Mouse (Mus musculus): ENCODE measurements around the gene Dlg5. TPM values are rescaled to one million over a fixed set of nuclear protein-coding genes. Genes with fewer than 3 reads are reported as not detected.

Gene Dlg5
- 35.7 and 37.5 TPM in 2 replicates for polyA plus RNA-seq (2014; fragmentation: Nextera tagmentation; extraction: Ambion mirVana)

DNA sequence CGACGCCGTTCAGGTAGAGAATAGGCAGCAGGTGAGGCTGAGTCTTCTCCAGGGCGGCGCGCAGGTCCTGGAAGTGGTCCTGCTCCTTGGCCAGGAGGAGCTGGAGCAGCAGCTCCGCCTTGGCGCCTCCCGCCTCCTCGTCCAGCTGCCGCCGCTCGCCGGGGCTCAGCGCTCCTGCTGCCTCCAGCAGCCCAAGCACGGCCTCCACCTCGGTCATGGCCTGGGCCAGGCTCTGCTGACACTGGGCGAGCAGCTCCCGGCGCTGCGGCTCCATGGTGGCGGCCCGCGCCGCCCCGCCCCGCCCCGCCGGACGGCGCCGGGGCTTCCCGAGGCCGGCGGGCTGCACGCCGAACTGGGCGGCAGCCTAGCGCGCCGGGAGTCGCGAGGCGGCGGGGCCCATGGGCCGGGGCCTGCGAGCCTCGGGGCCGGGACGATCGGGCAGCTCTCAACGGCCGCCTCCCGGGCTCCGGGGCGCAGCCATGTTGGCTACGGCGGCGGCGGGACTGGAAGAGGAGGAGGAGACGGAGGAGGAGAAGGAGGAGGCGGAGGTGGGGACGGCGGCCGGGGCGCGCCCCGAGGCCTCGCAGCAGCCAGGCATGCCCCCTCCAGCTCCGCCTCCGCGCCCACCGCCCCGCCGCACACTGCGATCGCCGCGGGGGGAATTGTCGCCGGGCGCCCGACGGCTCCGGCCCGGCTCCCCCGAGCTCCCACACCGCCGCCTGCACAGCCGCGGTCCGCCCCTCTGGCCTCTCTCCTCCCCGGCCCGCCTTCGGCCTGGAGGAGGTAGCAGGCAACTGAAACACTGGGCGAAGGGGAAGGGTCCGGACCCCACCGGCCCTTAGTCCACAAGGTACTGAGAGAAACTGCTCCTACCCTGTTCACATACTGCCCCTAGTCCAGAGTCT, at the start of gene Dlg5:
Gene Dlg5 (minus strand): TSS at position 744 of the 905 bp plus-strand sequence.
- Histone ChIP-seq H3K36me3 (ENCODE audit: control insufficient read depth, insufficient read depth, low read length) (0 out of 2 replicates have a peak, but pooled peaks cover 2% of the 10 kb centered on the region), H3K27me3 (ENCODE audit: control insufficient read depth, insufficient read depth, low read length) (no peaks in the 10 kb centered on the region), H3K9ac (replicated peaks; ENCODE audit: low read depth, low read length) (peak within 1 kb of the TSS; percentile 97), H3K4me3 (ENCODE audit: low read depth, low read length) (peak within 1 kb of the TSS; percentile 80), H3K4me2 (ENCODE audit: low read depth, low read length) (peak within 1 kb of the TSS; percentile 86), H3K9me3 (ENCODE audit: control insufficient read depth, low read length) (no peaks in the 10 kb centered on the region), H3K4me1 (ENCODE audit: control insufficient read depth, insufficient read depth, low read length) (peaks cover 4% of the 10 kb centered on the region; the same call in 1 of the 2 replicates), H3K27ac (ENCODE audit: low read depth, low read length) (peak within 1 kb of the TSS; percentile 91)
- ATAC-seq (ENCODE audit: low read depth), result peak; percentile 87
- under 1% methylated on average over 68 of the region's 98 CpGs for whole genome bisulfite sequencing

GRCm38 (mm10) chr14:24293631-24294030, 47.9 kb upstream of the Dlg5 start:
- Histone ChIP-seq H3K27ac (ENCODE audit: low read depth, low read length) (no peak overlapping the region), H3K4me1 (ENCODE audit: control insufficient read depth, insufficient read depth, low read length) (no peaks in the 10 kb centered on the region), H3K9ac (replicated peaks; ENCODE audit: low read depth, low read length) (no peak overlapping the region), H3K27me3 (ENCODE audit: control insufficient read depth, insufficient read depth, low read length) (no peaks in the 10 kb centered on the region), H3K4me3 (ENCODE audit: low read depth, low read length) (no peak overlapping the region), H3K4me2 (ENCODE audit: low read depth, low read length) (no peak overlapping the region), H3K36me3 (ENCODE audit: control insufficient read depth, insufficient read depth, low read length) (no peaks in the 10 kb centered on the region), H3K9me3 (ENCODE audit: control insufficient read depth, low read length) (no peaks in the 10 kb centered on the region)
- WGBS, result 93% methylated on average over 5 of the region's 5 CpGs
- no peak for ATAC-seq (ENCODE audit: low read depth)

DNA sequence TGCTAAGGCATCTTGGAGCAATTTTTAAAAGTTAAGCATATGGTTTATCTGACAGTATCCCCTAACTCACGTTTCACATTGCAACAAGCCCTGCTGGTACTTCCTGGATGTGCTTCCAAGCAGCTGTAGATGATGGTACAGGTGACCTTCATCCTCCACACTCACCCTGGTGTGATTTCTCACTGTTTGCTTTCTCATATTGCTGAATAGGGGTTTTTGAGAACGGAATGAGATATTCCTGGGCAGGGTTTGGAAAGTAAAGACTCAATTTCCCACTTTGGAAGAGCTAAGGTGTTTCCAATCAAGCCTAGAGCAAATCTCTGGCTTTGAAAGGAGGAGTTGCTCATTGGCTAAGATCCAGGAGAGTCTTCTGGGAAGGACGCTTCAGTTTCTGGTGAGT, 47.2 kb upstream of the Dlg5 start, which contains the start of gene E330034G19Rik:
Gene E330034G19Rik (plus strand): TSS at position 301 of the 400 bp plus-strand sequence.
- 61% methylated on average over 3 of the region's 3 CpGs for WGBS
- no peak for ATAC-seq (ENCODE audit: low read depth)
- H3K4me2 ChIP-seq (ENCODE audit: low read depth, low read length), result no peak within 1 kb of the TSS
- H3K9me3 ChIP-seq (ENCODE audit: control insufficient read depth, low read length), result no peaks in the 10 kb centered on the region
- H3K9ac ChIP-seq (replicated peaks; ENCODE audit: low read depth, low read length), result no peak within 1 kb of the TSS
- no peaks in the 10 kb centered on the region for H3K36me3 ChIP-seq (ENCODE audit: control insufficient read depth, insufficient read depth, low read length)
- no peaks in the 10 kb centered on the region for H3K27me3 ChIP-seq (ENCODE audit: control insufficient read depth, insufficient read depth, low read length)
- no peaks in the 10 kb centered on the region for H3K4me1 ChIP-seq (ENCODE audit: control insufficient read depth, insufficient read depth, low read length)
- H3K4me3 ChIP-seq (ENCODE audit: low read depth, low read length), result no peak within 1 kb of the TSS
- no peak within 1 kb of the TSS for H3K27ac ChIP-seq (ENCODE audit: low read depth, low read length)

DNA sequence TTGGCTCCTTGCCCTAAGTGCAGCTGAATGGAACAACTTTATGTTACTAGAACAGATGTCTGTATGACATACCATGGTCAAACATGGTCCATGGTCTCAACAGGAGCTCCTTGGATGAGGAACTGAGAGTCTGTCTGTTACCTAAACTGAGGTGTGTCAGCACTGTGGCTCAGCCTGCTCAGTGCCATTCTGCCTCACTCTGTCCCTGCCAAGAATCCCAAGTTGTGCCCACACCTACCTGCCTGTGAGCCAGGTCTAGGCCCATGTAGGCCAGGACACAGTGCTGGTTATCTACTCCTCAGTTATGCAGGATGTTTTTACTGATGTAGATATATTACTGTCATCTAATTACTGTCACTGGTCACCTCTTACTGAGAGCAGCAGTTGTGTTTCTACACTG, 45.0 kb upstream of the Dlg5 start:
- no peak overlapping the region for H3K4me2 ChIP-seq (ENCODE audit: low read depth, low read length)
- H3K27ac ChIP-seq (ENCODE audit: low read depth, low read length), result no peak overlapping the region
- no peak for ATAC-seq (ENCODE audit: low read depth)
- H3K27me3 ChIP-seq (ENCODE audit: control insufficient read depth, insufficient read depth, low read length), result no peaks in the 10 kb centered on the region
- no peaks in the 10 kb centered on the region for H3K36me3 ChIP-seq (ENCODE audit: control insufficient read depth, insufficient read depth, low read length)
- H3K4me1 ChIP-seq (ENCODE audit: control insufficient read depth, insufficient read depth, low read length), result no peaks in the 10 kb centered on the region
- H3K4me3 ChIP-seq (ENCODE audit: low read depth, low read length), result no peak overlapping the region
- no peak overlapping the region for H3K9ac ChIP-seq (replicated peaks; ENCODE audit: low read depth, low read length)
- no peaks in the 10 kb centered on the region for H3K9me3 ChIP-seq (ENCODE audit: control insufficient read depth, low read length)

DNA sequence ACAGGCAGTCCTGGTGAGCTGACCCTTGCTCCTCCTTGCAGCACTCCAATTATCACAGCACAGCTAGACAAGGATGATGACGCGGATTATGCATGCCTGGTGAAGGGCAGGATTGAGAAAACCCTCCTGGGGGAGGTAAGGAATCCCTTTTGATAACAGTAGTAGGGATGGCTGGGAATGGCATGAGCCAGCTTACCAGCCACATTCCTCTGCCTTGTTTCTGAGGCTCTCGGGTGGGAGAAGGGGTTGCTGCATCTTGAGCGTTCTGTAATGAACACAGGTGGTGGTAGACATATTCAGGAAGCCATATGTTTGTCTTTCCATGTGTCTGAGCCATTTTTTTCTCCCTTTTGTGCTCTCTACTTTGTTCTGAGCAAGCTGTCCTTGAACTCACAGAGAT, 40.4 kb upstream of the Dlg5 start:
- no peak for ATAC-seq (ENCODE audit: low read depth)
- H3K4me1 ChIP-seq (ENCODE audit: control insufficient read depth, insufficient read depth, low read length), result no peaks in the 10 kb centered on the region
- no peak overlapping the region for H3K4me2 ChIP-seq (ENCODE audit: low read depth, low read length)
- H3K27me3 ChIP-seq (ENCODE audit: control insufficient read depth, insufficient read depth, low read length), result no peaks in the 10 kb centered on the region
- H3K27ac ChIP-seq (ENCODE audit: low read depth, low read length), result no peak overlapping the region
- no peaks in the 10 kb centered on the region for H3K36me3 ChIP-seq (ENCODE audit: control insufficient read depth, insufficient read depth, low read length)
- no peak overlapping the region for H3K4me3 ChIP-seq (ENCODE audit: low read depth, low read length)
- WGBS, result 77% methylated on average over 4 of the region's 4 CpGs
- no peaks in the 10 kb centered on the region for H3K9me3 ChIP-seq (ENCODE audit: control insufficient read depth, low read length)
- no peak overlapping the region for H3K9ac ChIP-seq (replicated peaks; ENCODE audit: low read depth, low read length)

DNA sequence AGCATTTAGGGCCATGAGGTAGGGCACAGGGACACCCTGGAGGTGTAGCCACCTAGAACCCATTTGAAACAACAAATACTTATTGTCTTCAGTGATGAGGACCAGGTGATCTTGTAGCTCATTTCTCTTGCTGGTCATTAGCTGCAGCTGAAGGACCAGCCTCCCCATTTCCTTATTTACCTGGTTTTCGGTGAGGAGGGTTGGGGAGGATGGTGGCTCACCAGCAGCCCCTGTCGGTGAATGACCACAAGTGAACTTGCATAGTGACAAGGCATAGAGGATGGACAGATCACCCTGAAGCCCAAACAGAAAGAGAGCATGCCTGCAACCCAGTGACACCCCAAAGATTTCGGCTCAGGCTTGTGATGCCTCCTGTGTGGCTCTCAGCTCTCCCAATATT, 36.6 kb upstream of the Dlg5 start:
- H3K4me2 ChIP-seq (ENCODE audit: low read depth, low read length), result no peak overlapping the region
- H3K36me3 ChIP-seq (ENCODE audit: control insufficient read depth, insufficient read depth, low read length), result no peaks in the 10 kb centered on the region
- H3K4me3 ChIP-seq (ENCODE audit: low read depth, low read length), result no peak overlapping the region
- H3K9me3 ChIP-seq (ENCODE audit: control insufficient read depth, low read length), result no peaks in the 10 kb centered on the region
- H3K27ac ChIP-seq (ENCODE audit: low read depth, low read length), result no peak overlapping the region
- no peaks in the 10 kb centered on the region for H3K4me1 ChIP-seq (ENCODE audit: control insufficient read depth, insufficient read depth, low read length)
- WGBS, result 79% methylated on average over 3 of the region's 3 CpGs
- no peak overlapping the region for H3K9ac ChIP-seq (replicated peaks; ENCODE audit: low read depth, low read length)
- ATAC-seq (ENCODE audit: low read depth), result no peak
- no peaks in the 10 kb centered on the region for H3K27me3 ChIP-seq (ENCODE audit: control insufficient read depth, insufficient read depth, low read length)

DNA sequence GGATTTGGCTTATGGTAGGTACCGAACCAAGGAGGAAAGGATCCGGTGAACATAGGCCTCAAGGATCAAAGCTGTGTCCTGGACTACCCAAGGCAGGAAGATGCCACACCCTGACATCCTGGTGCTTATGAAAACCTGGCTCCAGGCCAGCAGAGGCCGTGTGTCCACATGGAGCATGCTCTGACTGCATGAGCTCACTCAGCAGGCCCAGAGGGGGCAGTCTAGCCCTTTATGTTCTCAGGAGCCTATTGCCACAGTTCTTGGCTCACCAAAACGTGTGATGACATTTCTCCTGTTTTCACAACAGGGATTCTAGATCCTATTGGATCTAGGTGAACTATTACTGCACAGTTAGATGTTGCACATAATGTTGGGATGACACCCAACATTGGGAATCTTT, 35.6 kb upstream of the Dlg5 start:
- Histone ChIP-seq H3K4me2 (ENCODE audit: low read depth, low read length) (no peak overlapping the region), H3K4me3 (ENCODE audit: low read depth, low read length) (no peak overlapping the region), H3K9me3 (ENCODE audit: control insufficient read depth, low read length) (no peaks in the 10 kb centered on the region), H3K27ac (ENCODE audit: low read depth, low read length) (no peak overlapping the region), H3K9ac (replicated peaks; ENCODE audit: low read depth, low read length) (no peak overlapping the region), H3K4me1 (ENCODE audit: control insufficient read depth, insufficient read depth, low read length) (no peaks in the 10 kb centered on the region), H3K27me3 (ENCODE audit: control insufficient read depth, insufficient read depth, low read length) (no peaks in the 10 kb centered on the region), H3K36me3 (ENCODE audit: control insufficient read depth, insufficient read depth, low read length) (no peaks in the 10 kb centered on the region)
- WGBS, result 76% methylated on average over 4 of the region's 4 CpGs
- no peak for ATAC-seq (ENCODE audit: low read depth)

- no peaks in the 10 kb centered on the region for H3K9me3 ChIP-seq (ENCODE audit: control insufficient read depth, low read length)
- no peaks in the 10 kb centered on the region for H3K4me1 ChIP-seq (ENCODE audit: control insufficient read depth, insufficient read depth, low read length)
- ATAC-seq (ENCODE audit: low read depth), result no peak
- no peak overlapping the region for H3K9ac ChIP-seq (replicated peaks; ENCODE audit: low read depth, low read length)
- no peaks in the 10 kb centered on the region for H3K27me3 ChIP-seq (ENCODE audit: control insufficient read depth, insufficient read depth, low read length)
- WGBS, result 59% methylated on average over 2 of the region's 2 CpGs
- no peaks in the 10 kb centered on the region for H3K36me3 ChIP-seq (ENCODE audit: control insufficient read depth, insufficient read depth, low read length)
- no peak overlapping the region for H3K4me2 ChIP-seq (ENCODE audit: low read depth, low read length)
- no peak overlapping the region for H3K27ac ChIP-seq (ENCODE audit: low read depth, low read length)
- no peak overlapping the region for H3K4me3 ChIP-seq (ENCODE audit: low read depth, low read length)
Observed at GRCm38 (mm10) chr14:24275534-24275933, 29.8 kb upstream of the Dlg5 start.

GRCm38 (mm10) chr14:24273575-24273974, 27.9 kb upstream of the Dlg5 start:
- H3K9me3 ChIP-seq (ENCODE audit: control insufficient read depth, low read length), result no peaks in the 10 kb centered on the region
- H3K4me2 ChIP-seq (ENCODE audit: low read depth, low read length), result no peak overlapping the region
- H3K27ac ChIP-seq (ENCODE audit: low read depth, low read length), result no peak overlapping the region
- no peaks in the 10 kb centered on the region for H3K36me3 ChIP-seq (ENCODE audit: control insufficient read depth, insufficient read depth, low read length)
- no peak overlapping the region for H3K9ac ChIP-seq (replicated peaks; ENCODE audit: low read depth, low read length)
- WGBS, result 52% methylated on average over 2 of the region's 2 CpGs
- ATAC-seq (ENCODE audit: low read depth), result peak; percentile 28; the same call in 1 of the 2 replicates
- no peaks in the 10 kb centered on the region for H3K4me1 ChIP-seq (ENCODE audit: control insufficient read depth, insufficient read depth, low read length)
- H3K4me3 ChIP-seq (ENCODE audit: low read depth, low read length), result no peak overlapping the region
- no peaks in the 10 kb centered on the region for H3K27me3 ChIP-seq (ENCODE audit: control insufficient read depth, insufficient read depth, low read length)
